Mouse (Mus musculus): Measurements from ENCODE around the gene Jarid2.

GRCm38 (mm10) chr13:44904271-44904670 lies 175.0 kb downstream of the Jarid2 start:
- TF ChIP-seq MAFK (IDR thresholded peaks at IDR 0.05; ENCODE audit: insufficient read depth, low read depth, low read length) (no peak), ZC3H11A (IDR thresholded peaks at IDR 0.05; ENCODE audit: borderline replicate concordance, low read depth, low read length) (no peak), HCFC1 (IDR thresholded peaks at IDR 0.05; ENCODE audit: borderline replicate concordance, insufficient read depth, low read length) (no peak), ZNF384 (IDR thresholded peaks at IDR 0.05; ENCODE audit: low read depth, low read length) (no peak), CHD2 (IDR thresholded peaks at IDR 0.05; ENCODE audit: low read depth, low read length) (no peak)

Data from ES-E14 (cell line).